Mouse (Mus musculus): ENCODE measurements around the gene Tbp. TPM values are rescaled to one million over a fixed set of nuclear protein-coding genes. Genes with fewer than 3 reads are reported as not detected.

Gene Tbp
- polyA plus RNA-seq, 1 experiment from 2014 or later: 41.0 TPM

GRCm38 (mm10) chr17:15518186-15518585 is 18.5 kb downstream of the Tbp start:
- ATAC-seq (replicated peaks; ENCODE audit: low FRiP score, low read depth) (no peak), DNase-seq (ENCODE audit: low spot score) (no peak)
- TF ChIP-seq CTCF (IDR thresholded peaks at IDR 0.05; ENCODE audit: low read depth): peak; percentile 25; the same call in 1 of the 2 replicates
- Histone ChIP-seq H3K36me3 (ENCODE audit: insufficient read depth, low read length) (peaks cover 54% of the 10 kb centered on the region), H3K4me2 (ENCODE audit: low read length) (no peak overlapping the region), H3K27ac (no peak overlapping the region), H3K27me3 (ENCODE audit: insufficient read depth, low read length) (no peaks in the 10 kb centered on the region), H3K9ac (ENCODE audit: low read depth, low read length) (no peak overlapping the region), H3K9me3 (replicated peaks; ENCODE audit: low read length) (no peaks in the 10 kb centered on the region), H3K4me1 (replicated peaks; ENCODE audit: insufficient read depth, low read length) (no peaks in the 10 kb centered on the region), H3K4me3 (replicated peaks; ENCODE audit: low read depth, low read length) (no peak overlapping the region)
- 92% methylated on average over 5 of the region's 5 CpGs for WGBS

GRCm38 (mm10) chr17:15518766-15519165 is 19.1 kb downstream of the Tbp start:
- Histone ChIP-seq H3K4me2 (ENCODE audit: low read length) (no peak overlapping the region), H3K27ac (no peak overlapping the region), H3K36me3 (ENCODE audit: insufficient read depth, low read length) (peaks cover 54% of the 10 kb centered on the region), H3K27me3 (ENCODE audit: insufficient read depth, low read length) (no peaks in the 10 kb centered on the region), H3K4me3 (replicated peaks; ENCODE audit: low read depth, low read length) (no peak overlapping the region), H3K9me3 (replicated peaks; ENCODE audit: low read length) (no peaks in the 10 kb centered on the region), H3K9ac (ENCODE audit: low read depth, low read length) (no peak overlapping the region), H3K4me1 (replicated peaks; ENCODE audit: insufficient read depth, low read length) (no peaks in the 10 kb centered on the region)
- 100% methylated on average over 1 of the region's 1 CpGs for WGBS
- TF ChIP-seq CTCF (IDR thresholded peaks at IDR 0.05; ENCODE audit: low read depth): no peak
- no peak for ATAC-seq (replicated peaks; ENCODE audit: low FRiP score, low read depth)
- no peak for DNase-seq (ENCODE audit: low spot score)

- Histone ChIP-seq H3K27me3 (ENCODE audit: insufficient read depth, low read length) (no peaks in the 10 kb centered on the region), H3K27ac (no peak overlapping the region), H3K36me3 (ENCODE audit: insufficient read depth, low read length) (0 out of 2 replicates have a peak, but pooled peaks cover 21% of the 10 kb centered on the region), H3K4me1 (replicated peaks; ENCODE audit: insufficient read depth, low read length) (peaks cover 5% of the 10 kb centered on the region), H3K4me3 (replicated peaks; ENCODE audit: low read depth, low read length) (peak overlapping the region; percentile 79), H3K9me3 (replicated peaks; ENCODE audit: low read length) (no peaks in the 10 kb centered on the region), H3K9ac (ENCODE audit: low read depth, low read length) (peak overlapping the region; percentile 78), H3K4me2 (ENCODE audit: low read length) (peak overlapping the region; percentile 95)
- DNase-seq (ENCODE audit: low spot score): peak; percentile 5
- ATAC-seq (replicated peaks; ENCODE audit: low FRiP score, low read depth): no peak
- WGBS: 9% methylated on average over 10 of the region's 10 CpGs
- TF ChIP-seq CTCF (IDR thresholded peaks at IDR 0.05; ENCODE audit: low read depth): no peak
Observed at GRCm38 (mm10) chr17:15526304-15526703, 26.6 kb downstream of the Tbp start.

- Histone ChIP-seq H3K4me1 (replicated peaks; ENCODE audit: insufficient read depth, low read length) (peaks cover 5% of the 10 kb centered on the region), H3K36me3 (ENCODE audit: insufficient read depth, low read length) (0 out of 2 replicates have a peak, but pooled peaks cover 12% of the 10 kb centered on the region), H3K4me3 (replicated peaks; ENCODE audit: low read depth, low read length) (peak within 1 kb of the TSS; percentile 79), H3K27me3 (ENCODE audit: insufficient read depth, low read length) (no peaks in the 10 kb centered on the region), H3K9ac (ENCODE audit: low read depth, low read length) (peak within 1 kb of the TSS; percentile 78), H3K4me2 (ENCODE audit: low read length) (peak within 1 kb of the TSS; percentile 95), H3K27ac (peak within 1 kb of the TSS; percentile 85), H3K9me3 (replicated peaks; ENCODE audit: low read length) (no peaks in the 10 kb centered on the region)
- TF ChIP-seq CTCF (IDR thresholded peaks at IDR 0.05; ENCODE audit: low read depth): peak; percentile 54
- DNase-seq (ENCODE audit: low spot score) (peak; percentile 98), ATAC-seq (replicated peaks; ENCODE audit: low FRiP score, low read depth) (peak; percentile 100)
- under 1% methylated on average over 54 of the region's 55 CpGs for WGBS
Observed at GRCm38 (mm10) chr17:15526986-15527810, 27.5 kb downstream of the Tbp start, which contains the start of gene Pdcd2. Gene Pdcd2, minus strand, starts transcription at chr17:15527301.

- peak overlapping the region; percentile 85; the same call in 1 of the 2 replicates for H3K27ac ChIP-seq
- peak overlapping the region; percentile 78; the same call in 1 of the 2 replicates for H3K9ac ChIP-seq (ENCODE audit: low read depth, low read length)
Observed at GRCm38 (mm10) chr17:15527811-15528136, 28.1 kb downstream of the Tbp start.

GRCm38 (mm10) chr17:15528887-15529286 is 29.2 kb downstream of the Tbp start:
- Histone ChIP-seq H3K27ac (no peak overlapping the region), H3K9me3 (replicated peaks; ENCODE audit: low read length) (no peaks in the 10 kb centered on the region), H3K4me2 (ENCODE audit: low read length) (no peak overlapping the region), H3K9ac (ENCODE audit: low read depth, low read length) (no peak overlapping the region), H3K36me3 (ENCODE audit: insufficient read depth, low read length) (0 out of 2 replicates have a peak, but pooled peaks cover 9% of the 10 kb centered on the region), H3K27me3 (ENCODE audit: insufficient read depth, low read length) (no peaks in the 10 kb centered on the region), H3K4me1 (replicated peaks; ENCODE audit: insufficient read depth, low read length) (peaks cover 5% of the 10 kb centered on the region), H3K4me3 (replicated peaks; ENCODE audit: low read depth, low read length) (no peak overlapping the region)
- ATAC-seq (replicated peaks; ENCODE audit: low FRiP score, low read depth) (no peak), DNase-seq (ENCODE audit: low spot score) (no peak)
- TF ChIP-seq CTCF (IDR thresholded peaks at IDR 0.05; ENCODE audit: low read depth): no peak
- 66% methylated on average over 2 of the region's 2 CpGs for WGBS

More at GRCm38 (mm10) chr17:15527811-15528136, 28.1 kb downstream of the Tbp start:
- Histone ChIP-seq H3K4me2 (ENCODE audit: low read length) (peak overlapping the region; percentile 95), H3K4me1 (replicated peaks; ENCODE audit: insufficient read depth, low read length) (peaks cover 5% of the 10 kb centered on the region), H3K4me3 (replicated peaks; ENCODE audit: low read depth, low read length) (peak overlapping the region; percentile 79), H3K27me3 (ENCODE audit: insufficient read depth, low read length) (no peaks in the 10 kb centered on the region), H3K36me3 (ENCODE audit: insufficient read depth, low read length) (0 out of 2 replicates have a peak, but pooled peaks cover 9% of the 10 kb centered on the region), H3K9me3 (replicated peaks; ENCODE audit: low read length) (no peaks in the 10 kb centered on the region)
- ATAC-seq (replicated peaks; ENCODE audit: low FRiP score, low read depth): no peak
- 49% methylated on average over 3 of the region's 3 CpGs for WGBS
- DNase-seq (ENCODE audit: low spot score): peak; percentile 21
- TF ChIP-seq CTCF (IDR thresholded peaks at IDR 0.05; ENCODE audit: low read depth): no peak
